Mouse (Mus musculus) brain, embryonic 14.5 days (tissue): Measurements from ENCODE around the gene Ivd. TPM values are rescaled to one million over a fixed set of nuclear protein-coding genes. Genes with fewer than 3 reads are reported as not detected.
A peak's percentile ranks its signal among the peaks of the same experiment; 100 is the strongest.

Experiments used
- DNase-seq: peaks from one replicate; pipeline ENCODE4 v3.0.0-alpha.2; 2011; ENCODE audit warnings: low read depth
- CTCF ChIP-seq: fragments of 200-500 bp; IDR thresholded peaks from 2 replicates; pipeline ENCODE4 v1.5.1; 2012; ENCODE audit warnings: inconsistent platforms, mild to moderate bottlenecking, moderate library complexity, borderline replicate concordance; ENCODE audit not compliant: insufficient read depth, insufficient read length; ENCODE audit errors: extremely low read depth
- POLR2A ChIP-seq: fragments of 200-500 bp; IDR thresholded peaks from 2 replicates; pipeline ENCODE4 v1.6.1; 2012; ENCODE audit warnings: mild to moderate bottlenecking, inconsistent platforms, borderline replicate concordance; ENCODE audit not compliant: poor library complexity, insufficient read depth, insufficient read length, severe bottlenecking; ENCODE audit errors: extremely low read depth
- polyA plus RNA-seq: library from polyadenylated mRNA; depleted of rRNA; stranded (reverse); fragments of >200 nt; gene quantifications from 2 replicates; pipeline ENCODE4 v1.2.3, GENCODE M21; 2012

The Ivd gene
- polyA plus RNA-seq, 1 experiment: 57.5 TPM

DNA sequence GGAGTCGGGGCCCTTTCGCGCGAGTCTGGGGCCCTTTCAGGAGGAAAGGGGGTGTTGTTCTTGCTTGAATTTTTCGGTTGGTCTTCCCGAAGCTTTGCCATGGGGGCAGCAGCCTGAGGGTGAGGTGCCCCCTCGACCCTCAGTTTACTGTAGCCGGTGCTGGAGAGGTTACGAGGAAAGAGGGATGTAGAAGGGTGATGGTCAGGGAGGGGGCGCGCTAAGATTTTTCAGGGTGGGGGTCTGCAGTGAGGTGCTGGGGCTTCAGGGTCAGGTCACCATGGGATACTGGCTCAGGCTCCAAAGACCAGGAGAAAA is 39.0 kb downstream of the Ivd start:
- peak; percentile 31 for DNase-seq
- no peak for TF ChIP-seq POLR2A
- TF ChIP-seq CTCF: no peak

- TF ChIP-seq POLR2A: peak; percentile 77; the same call in 1 of the 2 replicates
- no peak for TF ChIP-seq CTCF
- DNase-seq: peak; percentile 99
These were observed 39.6 kb downstream of the Ivd start for GRCm38 (mm10) chr2:118901175-118902031.

DNA sequence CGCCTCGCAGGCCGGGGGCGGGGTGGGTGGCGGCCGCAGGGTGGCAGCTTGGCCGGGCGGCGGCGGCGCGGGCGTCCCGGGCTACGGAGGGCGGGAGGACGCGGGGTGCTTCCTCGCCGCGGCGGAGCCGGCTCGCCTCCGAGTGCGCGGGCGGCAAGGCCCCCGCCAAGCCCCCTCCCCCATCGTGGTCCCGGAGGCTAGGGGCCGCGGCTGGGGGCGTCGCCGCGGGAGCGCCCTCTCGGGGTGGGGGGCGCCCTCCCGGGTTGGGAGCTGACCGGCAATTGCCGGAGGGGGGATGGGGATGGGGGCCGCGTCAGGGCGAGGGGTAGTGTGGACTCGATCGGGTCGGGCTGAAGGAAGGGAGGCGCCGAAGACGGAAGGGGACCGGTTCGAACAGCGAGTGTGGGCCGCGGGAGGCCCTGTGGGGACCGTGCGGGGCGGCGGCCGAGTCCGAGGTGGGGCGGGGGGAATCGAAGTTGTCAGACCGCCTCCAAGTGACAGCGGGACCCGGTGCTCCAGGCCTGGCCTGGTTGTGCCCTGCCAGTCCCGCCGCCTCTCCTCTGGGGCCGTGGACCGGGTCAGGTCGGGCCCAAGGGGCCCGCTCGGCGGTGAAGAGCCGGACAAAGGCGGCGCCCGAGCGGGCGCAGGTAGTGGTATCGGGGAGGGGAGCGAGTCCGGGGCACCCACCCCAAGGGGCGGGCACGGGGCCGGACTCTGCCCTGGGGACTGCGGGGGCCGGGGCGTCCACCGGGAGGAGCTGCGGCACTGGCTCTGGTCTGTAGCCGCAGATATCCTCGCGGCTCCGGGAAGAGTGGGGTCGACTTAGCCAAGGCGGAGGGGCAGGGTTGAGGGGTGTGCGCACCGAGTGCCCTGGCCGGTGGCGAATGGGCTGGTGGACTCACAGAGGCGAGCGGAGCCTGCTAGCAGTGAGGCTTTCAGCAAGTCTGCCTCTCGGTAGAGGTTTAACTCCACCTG is 40.6 kb downstream of the Ivd start:
- no peak for TF ChIP-seq POLR2A
- TF ChIP-seq CTCF: no peak; the same call in 1 of the 2 replicates
- DNase-seq: peak; percentile 62

DNA sequence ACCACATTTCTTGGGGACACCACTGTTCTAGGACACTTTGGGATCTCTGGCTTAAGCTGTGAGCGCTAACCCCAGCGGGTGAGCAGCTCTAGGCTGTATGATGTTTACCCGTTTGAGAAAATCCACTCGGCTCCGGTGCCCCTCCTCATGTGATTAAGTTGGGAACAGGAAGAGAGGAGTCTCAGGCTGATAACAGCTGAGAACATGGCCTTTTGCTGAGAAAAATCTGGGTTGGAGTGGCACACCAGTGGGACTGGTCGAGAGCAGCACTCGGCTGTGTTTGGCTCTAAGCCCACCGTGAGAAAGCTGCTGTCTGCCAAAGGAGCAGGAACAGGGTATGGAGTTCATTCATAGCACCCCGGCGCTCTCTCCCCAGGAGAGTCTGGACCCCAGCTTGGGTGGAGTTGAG is 41.6 kb downstream of the Ivd start:
- TF ChIP-seq CTCF (no peak), POLR2A (no peak)

DNA sequence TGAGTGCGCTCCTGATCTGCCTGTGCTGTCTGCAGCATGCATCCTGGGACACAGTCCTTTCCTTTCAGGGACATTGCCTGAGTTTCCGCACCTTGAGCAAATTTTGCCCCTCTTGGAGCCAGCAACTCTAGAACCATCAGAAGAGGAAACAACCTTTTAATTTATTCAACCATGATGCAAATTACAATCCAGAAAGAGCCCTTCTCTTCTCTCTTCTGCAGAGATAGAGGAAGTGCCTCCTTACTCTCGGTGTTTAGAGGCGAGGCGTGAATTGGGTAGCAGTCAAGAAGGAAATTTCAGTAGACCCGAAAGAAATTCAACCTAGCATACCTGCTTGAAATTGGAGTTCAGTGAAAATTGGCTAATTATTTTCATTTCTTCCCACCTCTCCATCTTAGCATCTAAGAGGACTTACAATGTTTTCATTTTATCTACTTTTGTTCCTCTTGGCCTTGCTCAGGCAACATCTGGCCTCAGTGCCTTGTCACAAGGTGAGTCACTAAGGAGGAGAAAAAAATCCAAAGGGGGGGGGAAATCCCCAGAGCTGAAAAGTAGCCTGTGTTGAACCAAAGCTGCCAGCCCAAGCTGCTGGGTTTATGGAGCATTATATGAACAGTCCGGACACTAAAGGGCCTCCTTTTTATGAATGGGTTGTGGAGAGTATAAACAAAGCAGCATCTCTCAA is 43.8 kb downstream of the Ivd start:
- TF ChIP-seq CTCF (no peak), POLR2A (no peak)
- DNase-seq: no peak

More for the DNA sequence above, 41.6 kb downstream of the Ivd start:
- peak; percentile 66 for DNase-seq

DNA sequence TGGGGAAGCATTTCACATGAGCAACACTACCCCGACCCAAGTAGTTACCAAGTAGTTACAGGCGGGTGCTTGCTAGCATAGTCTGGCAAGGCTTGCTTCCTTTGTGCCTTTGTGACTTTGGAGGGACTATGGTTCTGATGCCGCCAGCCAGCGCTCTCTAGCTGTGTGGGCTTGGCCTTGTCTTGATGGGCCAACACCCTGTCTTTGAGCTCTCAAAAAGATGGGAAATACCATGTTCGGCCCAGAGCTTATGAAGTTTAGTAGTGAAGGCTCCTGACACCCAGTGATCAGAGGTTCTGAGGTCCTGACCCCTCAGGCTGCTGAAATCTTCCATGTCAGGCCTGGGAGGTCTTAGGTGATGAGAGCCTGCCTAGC is 44.4 kb downstream of the Ivd start:
- TF ChIP-seq POLR2A (no peak), CTCF (no peak)
- DNase-seq: no peak

- no peak for TF ChIP-seq CTCF
- TF ChIP-seq POLR2A: no peak
- DNase-seq: no peak
These were observed 46.0 kb downstream of the Ivd start for GRCm38 (mm10) chr2:118907781-118908180.

GRCm38 (mm10) chr2:118909151-118909550 is 47.4 kb downstream of the Ivd start:
- TF ChIP-seq POLR2A (no peak), CTCF (no peak)
- DNase-seq: no peak

GRCm38 (mm10) chr2:118910605-118911278 is 49.0 kb downstream of the Ivd start:
- no peak for DNase-seq
- TF ChIP-seq CTCF (no peak), POLR2A (no peak)

DNA sequence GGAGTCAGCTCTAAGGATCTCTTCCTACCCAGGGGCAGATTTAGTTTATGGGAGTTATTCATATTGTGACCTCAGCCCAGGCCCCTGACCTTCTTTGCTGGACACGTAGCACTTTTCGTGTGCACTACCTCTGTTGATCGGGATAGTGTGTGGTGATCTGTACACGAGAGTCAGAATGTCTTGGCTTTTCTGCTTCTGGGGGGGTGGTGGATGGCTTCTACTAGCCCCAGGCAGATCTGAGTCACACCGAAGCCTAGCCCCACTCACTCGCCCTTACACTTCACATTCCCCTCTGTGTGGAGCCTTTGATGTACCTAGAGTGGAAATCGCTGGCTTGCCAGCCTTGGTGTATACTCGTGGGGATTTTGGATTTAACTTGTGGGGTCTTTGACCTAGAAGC is 51.0 kb downstream of the Ivd start:
- no peak for TF ChIP-seq CTCF
- no peak for TF ChIP-seq POLR2A
- DNase-seq: no peak
